9 mouse cellular contexts compared by ENCODE assay signal in genomic region chr12:12995061-12995973, GRCm38 (mm10). TPM values are rescaled to one million over a fixed set of nuclear protein-coding genes. Genes with fewer than 3 reads are reported as not detected.
DNase-seq lines count a peak whose midpoint lies in the region; ATAC-seq and TF ChIP-seq lines count a peak whose summit lies in the region.
"Had no signal": no experiment of that assay in that cellular context is flagged by ENCODE, and none has a peak within 500 bp of the region (broad histone marks: within the 10 kb centered on the region; RNA-seq: fewer than 3 reads in every experiment).

No protein-coding gene starts in this region.

- peak overlapping the region; percentile 77 for H3K27ac ChIP-seq in intestine, embryonic 14.5 days (ENCODE audit: low read depth)
- H3K27ac ChIP-seq in intestine, postnatal 0 days (ENCODE audit: low read depth, low read length), result no peak overlapping the region
- peak overlapping the region; percentile 69 for H3K27ac ChIP-seq in heart, embryonic 10.5 days
- no peak overlapping the region for H3K27ac ChIP-seq in kidney, embryonic 14.5 days (ENCODE audit: low read depth, low read length)
- no peak overlapping the region for H3K27ac ChIP-seq in lung, embryonic 14.5 days (ENCODE audit: low read depth)
- H3K27ac ChIP-seq in thymus, adult 2 months (ENCODE audit: control insufficient read depth, insufficient read depth, low read length), result no peak overlapping the region
- H3K27ac ChIP-seq: neural tube, embryonic 12.5 days had no signal

- no peak overlapping the region for H3K9ac ChIP-seq in intestine, embryonic 14.5 days (ENCODE audit: low read length)
- no peak overlapping the region for H3K9ac ChIP-seq in intestine, postnatal 0 days (ENCODE audit: low read depth, low read length)
- no peak overlapping the region for H3K9ac ChIP-seq in kidney, embryonic 14.5 days (ENCODE audit: low read depth, low read length)
- H3K9ac ChIP-seq in lung, embryonic 14.5 days, result no peak overlapping the region
- H3K9ac ChIP-seq: neural tube, embryonic 12.5 days had no signal

- no peaks in the 10 kb centered on the region for H3K9me3 ChIP-seq in intestine, embryonic 14.5 days (ENCODE audit: control insufficient read depth, low read length)
- H3K9me3 ChIP-seq in intestine, postnatal 0 days (ENCODE audit: control insufficient read depth), result no peaks in the 10 kb centered on the region
- no peaks in the 10 kb centered on the region for H3K9me3 ChIP-seq in heart, embryonic 10.5 days
- no peaks in the 10 kb centered on the region for H3K9me3 ChIP-seq in kidney, embryonic 14.5 days (ENCODE audit: control insufficient read depth, low read length)
- H3K9me3 ChIP-seq in lung, embryonic 14.5 days (ENCODE audit: low read depth, low read length), result no peaks in the 10 kb centered on the region
- H3K9me3 ChIP-seq: neural tube, embryonic 12.5 days had no signal

- H3K4me1 ChIP-seq in intestine, embryonic 14.5 days (replicated peaks; ENCODE audit: control insufficient read depth, insufficient read depth, low read length), result peaks cover 21% of the 10 kb centered on the region
- H3K4me1 ChIP-seq in intestine, postnatal 0 days (replicated peaks; ENCODE audit: control insufficient read depth, insufficient read depth, low read length), result no peaks in the 10 kb centered on the region
- H3K4me1 ChIP-seq in heart, embryonic 10.5 days, result peaks cover 36% of the 10 kb centered on the region
- peaks cover 25% of the 10 kb centered on the region for H3K4me1 ChIP-seq in kidney, embryonic 14.5 days (ENCODE audit: control insufficient read depth, insufficient read depth, low read length)
- H3K4me1 ChIP-seq in lung, embryonic 14.5 days (ENCODE audit: insufficient read depth), result peaks cover 11% of the 10 kb centered on the region
- no peaks in the 10 kb centered on the region for H3K4me1 ChIP-seq in thymus, adult 2 months (replicated peaks; ENCODE audit: control insufficient read depth, insufficient read depth, low read length)

- H3K36me3 ChIP-seq in intestine, embryonic 14.5 days (ENCODE audit: control insufficient read depth, insufficient read depth, low read length), result no peaks in the 10 kb centered on the region
- H3K36me3 ChIP-seq in intestine, postnatal 0 days (ENCODE audit: control insufficient read depth, insufficient read depth), result no peaks in the 10 kb centered on the region
- no peaks in the 10 kb centered on the region for H3K36me3 ChIP-seq in heart, embryonic 10.5 days
- no peaks in the 10 kb centered on the region for H3K36me3 ChIP-seq in kidney, embryonic 14.5 days (ENCODE audit: control insufficient read depth, insufficient read depth, low read length)
- no peaks in the 10 kb centered on the region for H3K36me3 ChIP-seq in lung, embryonic 14.5 days (ENCODE audit: insufficient read depth)
- H3K36me3 ChIP-seq in thymus, adult 2 months (ENCODE audit: control insufficient read depth, insufficient read depth, low read length), result no peaks in the 10 kb centered on the region
- H3K36me3 ChIP-seq: neural tube, embryonic 12.5 days had no signal

- ATAC-seq in intestine, embryonic 14.5 days (replicated peaks; ENCODE audit: low FRiP score, low TSS enrichment, low read depth), result peak; percentile 71; the same call in 1 of the 2 replicates
- no peak for ATAC-seq in intestine, postnatal 0 days
- ATAC-seq in kidney, embryonic 14.5 days (ENCODE audit: low FRiP score, low TSS enrichment), result peak; percentile 67
- ATAC-seq in lung, embryonic 14.5 days (ENCODE audit: insufficient read depth), result peak; percentile 87

- 50% methylated on average over 21 of the region's 21 CpGs for WGBS in intestine, embryonic 14.5 days
- WGBS in intestine, postnatal 0 days, result 52% methylated on average over 21 of the region's 21 CpGs
- 40% methylated on average over 21 of the region's 21 CpGs for WGBS in heart, embryonic 10.5 days
- 43% methylated on average over 21 of the region's 21 CpGs for WGBS in kidney, embryonic 14.5 days
- 26% methylated on average over 21 of the region's 21 CpGs for WGBS in lung, embryonic 14.5 days
- WGBS in thymus, adult 2 months, result 78% methylated on average over 21 of the region's 21 CpGs

- no peaks in the 10 kb centered on the region for H3K27me3 ChIP-seq in intestine, embryonic 14.5 days (replicated peaks; ENCODE audit: control insufficient read depth, insufficient read depth, low read length)
- no peaks in the 10 kb centered on the region for H3K27me3 ChIP-seq in intestine, postnatal 0 days (replicated peaks; ENCODE audit: control insufficient read depth, insufficient read depth, low read length)
- H3K27me3 ChIP-seq in heart, embryonic 10.5 days (ENCODE audit: insufficient read depth, poor library complexity, severe bottlenecking), result no peaks in the 10 kb centered on the region
- no peaks in the 10 kb centered on the region for H3K27me3 ChIP-seq in kidney, embryonic 14.5 days (ENCODE audit: control insufficient read depth, insufficient read depth, low read length)
- no peaks in the 10 kb centered on the region for H3K27me3 ChIP-seq in lung, embryonic 14.5 days (ENCODE audit: insufficient read depth, low read length)
- H3K27me3 ChIP-seq in thymus, adult 2 months (ENCODE audit: control insufficient read depth, insufficient read depth, low read length), result no peaks in the 10 kb centered on the region
- H3K27me3 ChIP-seq: neural tube, embryonic 12.5 days had no signal

- peak; percentile 65 for DNase-seq in intestine, embryonic 14.5 days (ENCODE audit: low spot score)
- no peak for DNase-seq in heart, embryonic 10.5 days (ENCODE audit: low spot score)
- peak; percentile 90 for DNase-seq in lung, embryonic 14.5 days
- no peak for DNase-seq in thymus, adult 2 months
- DNase-seq in urinary bladder, postnatal 36 days (ENCODE audit: low spot score in 2 of 2), result no peak
- no peak for DNase-seq in natural killer cell, adult 2 months (ENCODE audit: low spot score in 2 of 2)

- TF ChIP-seq CTCF in intestine, postnatal 0 days (IDR thresholded peaks at IDR 0.05; ENCODE audit: low read depth), result no peak
- no peak for TF ChIP-seq CTCF in lung, embryonic 14.5 days (IDR thresholded peaks at IDR 0.05; ENCODE audit: low read depth)
- no peak for TF ChIP-seq CTCF in thymus, adult 2 months (IDR thresholded peaks at IDR 0.05; ENCODE audit: borderline replicate concordance, control insufficient read depth, extremely low read depth, insufficient read depth, low read length, poor library complexity)

- H3K4me2 ChIP-seq in intestine, embryonic 14.5 days (ENCODE audit: low read length), result 0 out of 2 replicates have a peak overlapping the region, but pooled peaks have one; percentile 6
- H3K4me2 ChIP-seq in intestine, postnatal 0 days (replicated peaks; ENCODE audit: low read depth), result no peak overlapping the region
- H3K4me2 ChIP-seq in kidney, embryonic 14.5 days (replicated peaks; ENCODE audit: low read depth, low read length), result no peak overlapping the region
- peak overlapping the region; percentile 28; the same call in 1 of the 2 replicates for H3K4me2 ChIP-seq in lung, embryonic 14.5 days
- H3K4me2 ChIP-seq: neural tube, embryonic 12.5 days had no signal

- no peak for TF ChIP-seq POLR2A in thymus, adult 2 months (IDR thresholded peaks at IDR 0.05; ENCODE audit: control insufficient read depth, extremely low read depth, insufficient read depth, low read length, poor library complexity)

- no peak overlapping the region for H3K4me3 ChIP-seq in intestine, embryonic 14.5 days (ENCODE audit: low read depth, low read length)
- H3K4me3 ChIP-seq in intestine, postnatal 0 days (ENCODE audit: low read depth, low read length), result no peak overlapping the region
- H3K4me3 ChIP-seq in heart, embryonic 10.5 days, result no peak overlapping the region
- H3K4me3 ChIP-seq in kidney, embryonic 14.5 days (ENCODE audit: low read length), result no peak overlapping the region
- no peak overlapping the region for H3K4me3 ChIP-seq in lung, embryonic 14.5 days (ENCODE audit: low read depth, low read length)
- H3K4me3 ChIP-seq in thymus, adult 2 months (ENCODE audit: control insufficient read depth, insufficient read depth, low read length), result no peak overlapping the region
- H3K4me3 ChIP-seq: neural tube, embryonic 12.5 days had no signal

RNA-seq across cellular contexts. Expression of gene Mycn, which starts 53.6 kb away (rescaled TPM):
- polyA plus RNA-seq in intestine, embryonic 14.5 days (2014; fragmentation: Nextera tagmentation; extraction: Ambion mirVana), result 78.2 and 78.3 TPM in 2 replicates
- polyA plus RNA-seq in intestine, postnatal 0 days (2015; fragmentation: Nextera tagmentation; extraction: Ambion mirVana), result 18.2 and 21.3 TPM in 2 replicates
- 89.4 and 93.9 TPM in 2 replicates for polyA plus RNA-seq in heart, embryonic 10.5 days (2016; fragmentation: Nextera tagmentation; extraction: Ambion mirVana)
- polyA plus RNA-seq in kidney, embryonic 14.5 days (2014; fragmentation: Nextera tagmentation; extraction: Ambion mirVana), result 88.2 and 104 TPM in 2 replicates
- 64.2 and 70.7 TPM in 2 replicates for polyA plus RNA-seq in lung, embryonic 14.5 days (2014; fragmentation: Nextera tagmentation; extraction: Ambion mirVana)
- 2.9 and 3.4 TPM in 2 replicates for polyA plus RNA-seq in thymus, adult 2 months (2012; rRNA removed)

Comparison
In these comparisons a context has a peak if more than half of its experiments do, and no peak if none do; other contexts are left out.
1. H3K27ac ChIP-seq: peak in intestine, embryonic 14.5 days (single experiment) and heart, embryonic 10.5 days (single experiment); none in intestine, postnatal 0 days (single experiment), kidney, embryonic 14.5 days (single experiment), lung, embryonic 14.5 days (single experiment) and thymus, adult 2 months (single experiment).
2. H3K4me2 ChIP-seq: peak in intestine, embryonic 14.5 days (single experiment) and lung, embryonic 14.5 days (single experiment); none in intestine, postnatal 0 days (single experiment) and kidney, embryonic 14.5 days (single experiment).
3. DNase-seq: peak in intestine, embryonic 14.5 days (single experiment) and lung, embryonic 14.5 days (single experiment); none in heart, embryonic 10.5 days (single experiment), thymus, adult 2 months (single experiment), urinary bladder, postnatal 36 days (0 of 2) and natural killer cell, adult 2 months (0 of 2).